Mouse (Mus musculus): ENCODE data around the gene Bche.

The Bche gene

DNA sequence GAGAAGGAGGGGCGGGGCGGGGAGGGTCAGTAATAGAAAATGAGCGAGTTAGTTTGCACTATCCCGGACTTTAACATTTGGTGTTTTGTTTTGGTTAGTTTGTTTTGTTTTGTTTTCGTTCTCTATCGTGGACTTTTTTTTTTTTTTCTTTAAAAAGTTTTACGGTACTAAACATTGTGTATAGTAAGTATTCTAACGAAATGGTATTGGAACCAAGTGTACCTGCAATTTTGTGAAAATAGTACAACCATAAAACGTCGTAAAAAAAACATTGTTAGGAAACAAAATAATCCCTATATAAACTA is at the start of gene Bche:
TSS of gene Bche (minus strand) at position 6 of the 305 bp plus-strand sequence.
- DNase-seq (ENCODE audit: low read depth, low spot score) = no peak

GRCm38 (mm10) chr3:73741998-73742397 is 33.8 kb upstream of the Bche start:
- no peak for DNase-seq (ENCODE audit: low read depth, low spot score)

DNA sequence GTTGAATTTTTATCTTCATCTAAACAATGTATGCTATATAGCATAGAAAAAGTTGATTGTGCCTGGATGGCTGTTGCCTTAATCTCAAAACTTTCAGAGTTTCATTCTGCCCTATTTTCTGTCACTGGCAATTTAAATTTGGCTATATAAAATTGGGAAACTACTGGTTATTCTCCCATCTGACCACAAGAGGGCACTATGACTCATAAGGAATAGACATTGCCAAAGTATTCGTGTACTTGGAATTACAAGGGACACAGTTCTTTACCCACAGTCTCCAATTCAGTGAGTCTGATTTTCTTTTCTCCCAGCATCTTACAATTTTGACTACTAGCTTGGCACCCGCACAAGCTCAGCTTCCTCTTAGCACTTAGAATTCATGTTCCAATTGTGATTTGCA is 23.5 kb upstream of the Bche start:
- no peak for DNase-seq (ENCODE audit: low read depth, low spot score)

GRCm38 (mm10) chr3:73729511-73729910 is 21.3 kb upstream of the Bche start:
- DNase-seq (ENCODE audit: low read depth, low spot score) = no peak

GRCm38 (mm10) chr3:73725711-73726110 is 17.5 kb upstream of the Bche start:
- no peak for DNase-seq (ENCODE audit: low read depth, low spot score)

DNA sequence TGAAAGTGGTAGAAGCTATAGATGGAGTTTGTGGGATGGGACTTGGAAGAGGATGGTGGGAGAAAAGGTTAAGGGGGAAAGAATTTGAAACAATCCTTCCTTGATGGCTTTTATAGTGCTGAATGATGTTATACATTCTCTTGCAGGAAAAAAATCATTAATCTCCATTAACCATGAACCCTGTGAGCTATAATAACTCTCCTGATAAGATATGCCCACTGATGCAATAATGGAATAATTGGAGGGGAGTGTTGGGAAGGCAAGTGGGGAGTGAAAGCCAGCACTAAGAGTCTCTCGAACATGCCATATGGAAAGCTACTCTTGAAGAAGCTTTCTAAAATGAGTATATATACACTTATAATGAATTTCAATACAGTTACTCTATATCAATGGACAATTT is 16.7 kb upstream of the Bche start:
- DNase-seq (ENCODE audit: low read depth, low spot score) = no peak

DNA sequence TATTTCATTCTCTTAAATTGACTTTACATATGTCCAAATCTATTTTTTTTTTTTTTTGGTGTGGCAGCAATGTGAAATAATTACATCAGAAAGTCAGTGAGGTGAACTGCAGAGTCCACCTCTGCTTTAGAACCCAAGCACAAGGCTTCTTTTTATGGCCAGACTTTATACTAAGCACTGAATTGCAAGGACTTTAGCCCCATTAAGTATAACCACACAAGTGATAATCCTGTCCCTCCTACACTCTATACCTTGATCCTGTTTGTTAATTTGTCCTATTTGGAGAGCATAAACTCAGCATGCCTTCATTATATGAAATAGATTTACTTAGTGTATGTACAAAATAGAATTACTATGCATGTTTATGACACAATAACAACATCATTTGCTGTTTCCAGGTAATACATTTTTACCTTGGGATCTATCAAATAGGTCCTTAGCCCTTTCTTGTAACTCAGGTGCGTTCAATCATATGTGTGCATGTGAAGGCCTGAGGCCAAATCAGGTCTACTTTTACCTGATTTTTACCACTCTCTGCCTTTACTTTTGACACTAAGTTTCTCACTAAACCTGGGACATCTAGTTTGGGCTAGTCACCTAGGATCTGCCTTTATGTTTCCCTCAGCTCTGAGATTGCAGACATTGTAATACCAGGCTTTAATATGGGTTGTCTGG is 9.5 kb upstream of the Bche start:
- no peak for DNase-seq (ENCODE audit: low read depth, low spot score)

DNA sequence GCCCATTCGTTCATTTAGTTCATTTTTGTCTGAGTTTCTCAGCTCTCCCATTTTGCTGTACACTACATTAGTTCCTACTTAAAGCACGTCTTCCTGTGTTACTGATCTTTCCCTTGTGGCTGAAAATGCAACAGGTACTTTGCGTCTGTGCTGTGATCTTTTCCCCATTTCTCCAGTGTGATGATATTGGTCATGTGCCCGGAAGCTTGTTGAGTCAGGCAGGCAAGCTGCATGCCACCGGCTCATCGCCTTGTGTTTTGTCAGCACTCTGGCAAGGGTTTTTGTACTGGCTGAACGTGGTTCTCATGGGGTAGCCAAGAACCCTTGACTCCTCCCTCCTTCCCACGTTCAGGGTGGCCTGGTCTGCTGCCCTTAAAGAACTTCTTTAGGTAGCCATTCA is 1.7 kb upstream of the Bche start:
- no peak for DNase-seq (ENCODE audit: low read depth, low spot score)

- no peak for DNase-seq (ENCODE audit: low read depth, low spot score)
Measured at GRCm38 (mm10) chr3:73707461-73708409, 480 bp downstream of the Bche start.

- no peak for DNase-seq (ENCODE audit: low read depth, low spot score)
Measured at GRCm38 (mm10) chr3:73706544-73706943, 1.7 kb downstream of the Bche start.

GRCm38 (mm10) chr3:73698889-73699288 is 9.3 kb downstream of the Bche start:
- no peak for DNase-seq (ENCODE audit: low read depth, low spot score)

DNA sequence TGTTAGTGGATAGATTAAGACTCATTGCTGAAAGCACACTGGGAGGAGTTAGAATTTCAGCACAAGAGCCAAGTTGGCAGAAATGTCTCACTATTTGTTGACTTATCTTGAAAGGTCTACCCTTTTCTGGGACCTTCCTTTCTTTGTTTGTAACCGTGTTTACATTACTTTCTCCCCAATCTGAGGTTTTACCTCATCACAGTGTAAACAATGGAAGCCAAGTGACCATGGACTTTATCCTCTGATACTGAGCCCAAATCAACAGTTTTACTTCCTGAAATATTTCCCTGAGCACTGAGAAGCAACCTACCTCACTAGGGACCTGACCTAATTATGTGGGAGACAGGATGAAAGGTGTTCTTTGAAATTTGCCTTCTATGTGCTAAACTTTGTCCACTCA is 34.9 kb downstream of the Bche start:
- no peak for DNase-seq (ENCODE audit: low read depth, low spot score)

- no peak for DNase-seq (ENCODE audit: low read depth, low spot score)
Measured at GRCm38 (mm10) chr3:73668172-73668571, 40.0 kb downstream of the Bche start.

- DNase-seq (ENCODE audit: low read depth, low spot score) = no peak
Measured at GRCm38 (mm10) chr3:73667245-73668131, 40.7 kb downstream of the Bche start.

- no peak for DNase-seq (ENCODE audit: low read depth, low spot score)
Measured at GRCm38 (mm10) chr3:73650281-73650680, 57.9 kb downstream of the Bche start.

DNA sequence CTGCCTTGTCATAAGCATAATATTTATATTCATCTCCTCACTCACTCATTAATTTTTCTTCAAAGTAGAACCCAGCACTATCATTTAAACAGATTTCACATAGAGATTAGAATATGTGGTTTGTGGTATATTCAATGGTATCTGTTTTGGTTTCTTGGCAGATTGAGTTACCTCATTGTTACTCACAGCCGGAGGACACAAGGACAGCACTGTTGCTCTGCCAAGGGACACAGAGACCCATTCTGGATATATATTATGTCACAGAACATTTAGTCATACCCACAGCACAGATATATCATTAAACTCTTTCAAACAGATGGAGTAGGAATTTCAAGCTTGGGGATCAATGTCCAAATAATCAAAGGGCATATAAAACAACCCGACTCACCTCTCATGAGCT is 61.2 kb downstream of the Bche start:
- DNase-seq (ENCODE audit: low read depth, low spot score) = no peak

DNA sequence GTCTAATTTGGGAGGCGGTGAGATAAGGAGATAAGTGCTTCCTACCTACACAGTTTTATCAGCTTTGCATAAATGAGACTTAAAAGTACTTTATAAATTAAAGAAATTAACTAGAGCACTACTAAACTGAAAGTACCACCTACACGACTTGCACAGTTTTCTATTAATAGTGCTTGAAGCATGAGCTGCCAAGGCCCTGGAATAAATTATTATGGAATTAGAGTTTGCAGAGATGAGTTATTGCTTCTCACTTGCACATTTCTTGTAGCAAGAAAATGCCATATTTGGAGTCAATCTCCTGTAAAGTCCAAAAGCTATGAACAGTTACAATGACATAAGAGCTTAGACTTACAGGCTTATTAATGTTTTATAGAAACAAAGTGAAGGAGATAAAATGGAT is 96.8 kb downstream of the Bche start:
- DNase-seq (ENCODE audit: low read depth, low spot score) = no peak

DNA sequence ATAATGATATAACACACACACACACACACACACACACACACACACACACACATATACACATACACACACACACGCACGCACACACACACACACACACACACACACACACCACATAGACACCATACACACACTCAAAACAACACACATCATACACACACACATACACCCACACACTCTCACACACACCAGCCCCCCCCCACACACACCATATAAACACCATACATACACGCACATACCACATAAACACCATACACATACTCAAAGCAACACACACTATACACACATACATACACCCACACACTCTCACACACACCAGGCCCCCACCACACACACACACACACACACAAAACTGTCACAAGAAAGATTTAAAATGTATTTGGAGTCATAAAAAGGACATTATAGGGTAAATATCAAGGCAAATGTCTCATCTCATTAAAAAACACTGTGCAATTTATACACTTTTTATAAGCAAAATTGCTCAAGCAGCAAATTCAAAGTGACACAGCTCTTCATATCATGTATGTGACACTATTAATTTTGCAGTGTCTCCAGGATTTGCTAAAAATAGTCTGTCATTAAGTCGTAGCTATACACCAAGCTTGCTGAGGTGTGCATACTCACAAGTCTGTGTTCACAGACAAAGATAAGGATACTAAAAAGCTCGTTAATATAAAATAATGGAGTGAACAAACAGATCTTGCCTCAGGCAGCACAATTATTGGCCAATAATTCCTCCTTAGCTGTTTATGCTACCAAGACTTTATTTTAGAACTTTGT is 116.3 kb downstream of the Bche start:
- DNase-seq (ENCODE audit: low read depth, low spot score) = no peak
